Mouse (Mus musculus) liver, adult 2 months (tissue): ENCODE measurements at regions not wholly inside any gene's neighbourhood (a gene's known extent, or its start where the extent isn't known, plus 50 kb on each side); places are given as distances from the start of the nearest gene placed in this dataset.

Experiments used
- DNase-seq: peaks from one replicate; pipeline ENCODE4 v3.0.0-alpha.2; 2011; ENCODE audit warnings: low read depth, low spot score; ENCODE audit errors: extremely low read depth
- H3K27ac ChIP-seq: fragments of 200-500 bp; replicated peaks from 2 replicates; pipeline ENCODE4 v1.5.1; 2012; ENCODE audit warnings: low read depth, mild to moderate bottlenecking, control low read depth, inconsistent platforms, low read length; ENCODE audit not compliant: insufficient read depth
- H3K27me3 ChIP-seq: fragments of 200-500 bp; 2 replicates; pipeline ENCODE4 v1.6.1; 2012; ENCODE audit warnings: mild to moderate bottlenecking, moderate library complexity, low read length, inconsistent platforms; ENCODE audit not compliant: control insufficient read depth, insufficient read depth
- H3K36me3 ChIP-seq: fragments of 200-500 bp; 2 replicates; pipeline ENCODE4 v1.6.1; 2012; ENCODE audit warnings: low read length, inconsistent platforms; ENCODE audit not compliant: control insufficient read depth, insufficient read depth
- H3K4me1 ChIP-seq: fragments of 200-500 bp; 2 replicates; pipeline ENCODE4 v1.6.1; 2011; ENCODE audit warnings: low read length; ENCODE audit not compliant: control insufficient read depth, insufficient read depth
- H3K4me3 ChIP-seq: fragments of 200-500 bp; 2 replicates; pipeline ENCODE4 v1.5.1; 2011; ENCODE audit warnings: low read depth, mild to moderate bottlenecking, control low read depth, low read length, moderate library complexity; ENCODE audit not compliant: insufficient read depth
- H3K79me2 ChIP-seq: fragments of 200-500 bp; 2 replicates; pipeline ENCODE4 v1.6.1; 2012; ENCODE audit warnings: inconsistent platforms, mild to moderate bottlenecking, low read length, moderate library complexity; ENCODE audit not compliant: control insufficient read depth, insufficient read depth
- H3K9ac ChIP-seq: fragments of 200-500 bp; 2 replicates; pipeline ENCODE4 v1.6.1; 2012; ENCODE audit warnings: low read depth, mild to moderate bottlenecking, control low read depth, inconsistent platforms, low read length
- CTCF ChIP-seq: fragments of 200-500 bp; IDR thresholded peaks from 2 replicates; pipeline ENCODE4 v1.5.1; 2011; ENCODE audit warnings: low read depth, low read length, control low read depth
- POLR2A ChIP-seq: fragments of 200-500 bp; IDR thresholded peaks from 2 replicates; pipeline ENCODE4 v1.6.1; 2011; ENCODE audit warnings: low read length, control low read depth; ENCODE audit not compliant: insufficient read depth; ENCODE audit errors: extremely low read depth
- WGBS: fragments of 180-500 bp; shearing (Covaris S2); methylation state at CpG from one replicate; pipeline ENCODE4 v1.1.7; 2018; 5-methylcytosine and 5-hydroxymethylcytosine counted together

DNA sequence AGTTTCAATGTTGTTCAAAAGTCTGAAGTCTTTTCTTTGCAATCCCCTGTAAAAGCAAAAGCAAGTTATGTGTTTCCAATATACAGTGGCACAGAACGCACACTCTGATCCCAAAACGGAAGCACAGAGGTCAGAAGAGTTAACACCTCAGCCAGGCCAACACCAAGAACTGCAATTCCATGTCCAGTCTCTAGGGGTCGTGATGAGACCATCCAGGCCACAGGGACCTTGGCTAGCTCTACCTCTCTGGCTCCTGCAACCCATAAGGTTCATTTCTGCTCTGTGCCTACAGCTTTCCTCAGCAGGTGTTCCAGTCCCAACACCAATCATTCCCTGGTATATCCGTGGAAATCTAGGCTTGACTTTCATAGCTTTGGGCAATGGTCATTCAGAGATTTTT, 243.6 kb downstream of the Drd1 start:
- TF ChIP-seq CTCF (peak; percentile 61), POLR2A (no peak)
- 22% methylated on average over 4 of the region's 4 CpGs for WGBS
- DNase-seq, result peak; percentile 5

DNA sequence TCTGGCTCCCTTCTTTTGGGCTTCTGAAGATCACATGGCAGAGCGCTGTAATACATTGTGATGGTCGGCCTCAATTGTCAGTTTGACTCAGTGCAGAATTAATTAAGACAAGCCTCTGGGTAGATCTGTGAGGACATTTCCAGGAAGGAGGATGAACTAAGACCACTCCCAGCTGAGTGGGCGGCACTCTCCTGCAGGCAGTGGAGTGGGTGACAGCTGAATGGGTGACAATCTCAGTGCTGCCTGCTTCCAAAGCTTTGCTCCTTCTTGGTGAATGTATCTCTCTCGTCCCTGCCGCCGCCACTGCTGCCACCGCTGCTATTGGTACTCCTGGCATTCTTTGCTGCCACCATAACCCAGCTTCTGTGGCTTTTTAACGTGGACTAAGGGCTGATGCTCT, 244.4 kb downstream of the Drd1 start:
- no peak for DNase-seq
- Histone ChIP-seq H3K9ac (no peak overlapping the region), H3K27ac (no peak overlapping the region), H3K36me3 (no peaks in the 10 kb centered on the region), H3K4me3 (no peak overlapping the region), H3K4me1 (no peaks in the 10 kb centered on the region), H3K27me3 (no peaks in the 10 kb centered on the region), H3K79me2 (no peaks in the 10 kb centered on the region)
- 71% methylated on average over 8 of the region's 8 CpGs for WGBS
- TF ChIP-seq POLR2A (no peak), CTCF (no peak)

More for the DNA sequence above, 243.6 kb downstream of the Drd1 start:
- Histone ChIP-seq H3K27ac (no peak overlapping the region), H3K4me3 (no peak overlapping the region), H3K27me3 (no peaks in the 10 kb centered on the region), H3K36me3 (no peaks in the 10 kb centered on the region), H3K4me1 (no peaks in the 10 kb centered on the region), H3K9ac (no peak overlapping the region), H3K79me2 (no peaks in the 10 kb centered on the region)

- Histone ChIP-seq H3K4me1 (no peaks in the 10 kb centered on the region), H3K36me3 (no peaks in the 10 kb centered on the region), H3K4me3 (no peak overlapping the region), H3K27me3 (no peaks in the 10 kb centered on the region), H3K79me2 (no peaks in the 10 kb centered on the region), H3K27ac (no peak overlapping the region), H3K9ac (no peak overlapping the region)
- TF ChIP-seq CTCF (no peak), POLR2A (no peak)
- WGBS, result 72% methylated on average over 13 of the region's 13 CpGs
- no peak for DNase-seq
These were observed 247.5 kb downstream of the Drd1 start for GRCm38 (mm10) chr13:53807791-53808525.

GRCm38 (mm10) chr13:53805872-53806271, 249.6 kb downstream of the Drd1 start:
- Histone ChIP-seq H3K79me2 (no peaks in the 10 kb centered on the region), H3K27ac (no peak overlapping the region), H3K36me3 (no peaks in the 10 kb centered on the region), H3K4me1 (no peaks in the 10 kb centered on the region), H3K9ac (no peak overlapping the region), H3K4me3 (no peak overlapping the region), H3K27me3 (no peaks in the 10 kb centered on the region)
- no peak for TF ChIP-seq POLR2A
- no peak for TF ChIP-seq CTCF
- no peak for DNase-seq
- 82% methylated on average over 4 of the region's 4 CpGs for WGBS

- DNase-seq, result no peak
- H3K9ac ChIP-seq, result no peak overlapping the region
- WGBS, result 76% methylated on average over 5 of the region's 5 CpGs
- H3K27me3 ChIP-seq, result 0 out of 2 replicates have a peak, but pooled peaks cover 2% of the 10 kb centered on the region
- TF ChIP-seq CTCF (no peak), POLR2A (no peak)
- H3K4me3 ChIP-seq, result no peak overlapping the region
- no peak overlapping the region for H3K27ac ChIP-seq
- H3K79me2 ChIP-seq, result no peaks in the 10 kb centered on the region
- no peaks in the 10 kb centered on the region for H3K4me1 ChIP-seq
- no peaks in the 10 kb centered on the region for H3K36me3 ChIP-seq
These were observed 254.5 kb downstream of the Drd1 start for GRCm38 (mm10) chr13:53800978-53801377.

DNA sequence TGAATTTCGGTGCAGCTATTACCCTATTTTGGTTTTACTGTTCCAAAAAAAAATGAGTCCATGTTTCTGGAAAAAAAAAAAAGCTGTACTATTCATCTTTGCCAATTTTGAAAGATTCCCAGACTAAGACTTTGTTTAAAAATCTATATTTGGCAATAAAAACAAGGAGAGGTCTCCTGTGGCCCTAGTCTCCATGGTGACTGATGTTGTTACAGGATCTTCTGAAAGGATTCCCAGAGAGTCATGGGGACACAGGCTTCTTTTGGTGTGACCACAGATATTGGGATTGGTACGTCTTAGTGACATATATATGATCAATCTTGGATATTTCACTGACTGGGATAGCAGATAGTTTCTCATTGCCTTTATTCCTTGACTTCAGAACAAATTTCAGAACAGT, 266.7 kb downstream of the Drd1 start:
- no peak overlapping the region for H3K4me3 ChIP-seq
- DNase-seq, result no peak
- WGBS, result 71% methylated on average over 2 of the region's 2 CpGs
- no peaks in the 10 kb centered on the region for H3K36me3 ChIP-seq
- TF ChIP-seq CTCF (no peak), POLR2A (no peak)
- H3K9ac ChIP-seq, result no peak overlapping the region
- no peaks in the 10 kb centered on the region for H3K27me3 ChIP-seq
- no peaks in the 10 kb centered on the region for H3K4me1 ChIP-seq
- H3K27ac ChIP-seq, result no peak overlapping the region
- no peaks in the 10 kb centered on the region for H3K79me2 ChIP-seq
